Mouse (Mus musculus) hematopoietic stem cell, adult 5-6 weeks (primary cell): ENCODE measurements at regions not wholly inside any gene's neighbourhood (a gene's known extent, or its start where the extent isn't known, plus 50 kb on each side); places are given as distances from the start of the nearest gene placed in this dataset.

Experiments
- ATAC-seq, 2 experiments: fragments of 125-278 bp in 1 of 2; replicated peaks in 1 of 2; 2 replicates each; pipeline ENCODE4 v1.8.0; 2016 to 2017; ENCODE audit warnings: inconsistent platforms in 2 of 2, mild to moderate bottlenecking in 2 of 2, moderate number of reproducible peaks in 2 of 2, low read depth in 1 of 2, moderate TSS enrichment in 1 of 2; ENCODE audit not compliant: low FRiP score in 2 of 2, poor library complexity in 2 of 2, severe bottlenecking in 2 of 2, insufficient read depth in 1 of 2, low TSS enrichment in 1 of 2

GRCm38 (mm10) chr15:61789847-61790562, 867.2 kb upstream of the A1bg start:
- ATAC-seq = no peak

- no peak for ATAC-seq
Observed at GRCm38 (mm10) chr15:61787046-61787445, 864.2 kb upstream of the A1bg start.

- no peak for ATAC-seq
Observed at GRCm38 (mm10) chr15:61781531-61781930, 858.7 kb upstream of the A1bg start.

- ATAC-seq = no peak
Observed at GRCm38 (mm10) chr15:61772996-61773395, 850.2 kb upstream of the A1bg start.

GRCm38 (mm10) chr15:61770721-61771542, 848.1 kb upstream of the A1bg start:
- ATAC-seq = peak; percentile 84 to 85

GRCm38 (mm10) chr15:61766544-61767094, 843.8 kb upstream of the A1bg start:
- ATAC-seq = no peak

- no peak for ATAC-seq
Observed at GRCm38 (mm10) chr15:61753802-61754201, 831.0 kb upstream of the A1bg start.

GRCm38 (mm10) chr15:61723696-61724095, 800.9 kb upstream of the A1bg start:
- ATAC-seq = no peak

GRCm38 (mm10) chr15:61718486-61718885, 795.7 kb upstream of the A1bg start:
- no peak for ATAC-seq

GRCm38 (mm10) chr15:61717216-61717615, 794.4 kb upstream of the A1bg start:
- ATAC-seq = no peak

GRCm38 (mm10) chr15:61713953-61714352, 791.1 kb upstream of the A1bg start:
- ATAC-seq = no peak

GRCm38 (mm10) chr15:61708928-61709327, 786.1 kb upstream of the A1bg start:
- no peak for ATAC-seq

GRCm38 (mm10) chr15:61707952-61708351, 785.1 kb upstream of the A1bg start:
- ATAC-seq = peak in 1 of 2 experiments; percentile 27; a peak in 1 of 4 replicates

GRCm38 (mm10) chr15:61692679-61693078, 769.9 kb upstream of the A1bg start:
- no peak for ATAC-seq

- no peak for ATAC-seq
Observed at GRCm38 (mm10) chr15:61690425-61690824, 767.6 kb upstream of the A1bg start.

GRCm38 (mm10) chr15:61689776-61690397, 767.1 kb upstream of the A1bg start:
- ATAC-seq = no peak

- no peak for ATAC-seq
Observed at GRCm38 (mm10) chr15:61682968-61683367, 760.2 kb upstream of the A1bg start.

- no peak for ATAC-seq
Observed at GRCm38 (mm10) chr15:61670556-61670955, 747.7 kb upstream of the A1bg start.
